Mouse (Mus musculus): Measurements from ENCODE around the gene Acer1. TPM values are rescaled to one million over a fixed set of nuclear protein-coding genes. Genes with fewer than 3 reads are reported as not detected.

The Acer1 gene
- polyA plus RNA-seq, 1 experiment from 2014 or later, result not detected

Other genes with a start within 250 kb of the Acer1 start
- gene Nrtn, start 224.6 kb downstream of the Acer1 start, polyA plus RNA-seq (2016; fragmentation: Nextera tagmentation; extraction: Ambion mirVana), result 3.2 and 4.1 TPM in 2 replicates
- 24.1 and 24.6 TPM in 2 replicates for gene Dus3l, start 217.4 kb downstream of the Acer1 start, polyA plus RNA-seq (2016; fragmentation: Nextera tagmentation; extraction: Ambion mirVana)
- 1.1 and 1.2 TPM in 2 replicates for gene Prr22, start 211.9 kb downstream of the Acer1 start, polyA plus RNA-seq (2016; fragmentation: Nextera tagmentation; extraction: Ambion mirVana)
- gene Rfx2, start 151.1 kb downstream of the Acer1 start, polyA plus RNA-seq (2016; fragmentation: Nextera tagmentation; extraction: Ambion mirVana), result 12.6 and 13.6 TPM in 2 replicates
- not detected in 2 replicates for gene Acsbg2, start 107.7 kb downstream of the Acer1 start, polyA plus RNA-seq (2016; fragmentation: Nextera tagmentation; extraction: Ambion mirVana)
- gene 1700061G19Rik, start 106.6 kb downstream of the Acer1 start, polyA plus RNA-seq (2016; fragmentation: Nextera tagmentation; extraction: Ambion mirVana), result 0.08 and 0.11 TPM in 2 replicates
- 24.4 and 24.7 TPM in 2 replicates for gene Mllt1, start 46.7 kb downstream of the Acer1 start, polyA plus RNA-seq (2016; fragmentation: Nextera tagmentation; extraction: Ambion mirVana)
- gene Clpp, start 8.2 kb upstream of the Acer1 start, polyA plus RNA-seq (2016; fragmentation: Nextera tagmentation; extraction: Ambion mirVana), result 108 and 115 TPM in 2 replicates
- 24.5 and 25.1 TPM in 2 replicates for gene Alkbh7, start 15.2 kb upstream of the Acer1 start, polyA plus RNA-seq (2016; fragmentation: Nextera tagmentation; extraction: Ambion mirVana)
- gene Pspn, start 17.9 kb upstream of the Acer1 start, polyA plus RNA-seq (2016; fragmentation: Nextera tagmentation; extraction: Ambion mirVana), result 0.29 and 0.31 TPM in 2 replicates
- gene Gtf2f1, start 29.2 kb upstream of the Acer1 start, polyA plus RNA-seq (2016; fragmentation: Nextera tagmentation; extraction: Ambion mirVana), result 76.4 and 78.5 TPM in 2 replicates
- 0.11 and 0.33 TPM in 2 replicates for gene Gm17949, start 29.3 kb upstream of the Acer1 start, polyA plus RNA-seq (2016; fragmentation: Nextera tagmentation; extraction: Ambion mirVana)
- gene Khsrp, start 49.4 kb upstream of the Acer1 start, polyA plus RNA-seq (2016; fragmentation: Nextera tagmentation; extraction: Ambion mirVana), result 54.9 and 57.1 TPM in 2 replicates
- not detected in 2 replicates for gene Slc25a41, start 59.5 kb upstream of the Acer1 start, polyA plus RNA-seq (2016; fragmentation: Nextera tagmentation; extraction: Ambion mirVana)
- 2.5 and 3.0 TPM in 2 replicates for gene Crb3, start 77.0 kb upstream of the Acer1 start, polyA plus RNA-seq (2016; fragmentation: Nextera tagmentation; extraction: Ambion mirVana)
- 3.2 and 3.5 TPM in 2 replicates for gene Slc25a23, start 77.7 kb upstream of the Acer1 start, polyA plus RNA-seq (2016; fragmentation: Nextera tagmentation; extraction: Ambion mirVana)
- gene Dennd1c, start 96.4 kb upstream of the Acer1 start, polyA plus RNA-seq (2016; fragmentation: Nextera tagmentation; extraction: Ambion mirVana), result 1.8 and 2.2 TPM in 2 replicates
- 1.1 and 1.4 TPM in 2 replicates for gene Tubb4a, start 105.7 kb upstream of the Acer1 start, polyA plus RNA-seq (2016; fragmentation: Nextera tagmentation; extraction: Ambion mirVana)
- gene Tnfsf9, start 123.2 kb upstream of the Acer1 start, polyA plus RNA-seq (2016; fragmentation: Nextera tagmentation; extraction: Ambion mirVana), result 2.3 and 2.4 TPM in 2 replicates
- not detected in 2 replicates for gene Cd70, start 167.7 kb upstream of the Acer1 start, polyA plus RNA-seq (2016; fragmentation: Nextera tagmentation; extraction: Ambion mirVana)
- 1.6 and 1.7 TPM in 2 replicates for gene Tnfsf14, start 212.1 kb upstream of the Acer1 start, polyA plus RNA-seq (2016; fragmentation: Nextera tagmentation; extraction: Ambion mirVana)
- 95.1 and 100 TPM in 2 replicates for gene C3, start 246.0 kb upstream of the Acer1 start, polyA plus RNA-seq (2016; fragmentation: Nextera tagmentation; extraction: Ambion mirVana)